Mouse (Mus musculus): ENCODE measurements around the gene Tpm1.

- TF ChIP-seq CTCF (IDR thresholded peaks at IDR 0.05; ENCODE audit: low read depth, low read length) (no peak), POLR2A (IDR thresholded peaks at IDR 0.05; ENCODE audit: borderline replicate concordance, low read depth, low read length) (no peak)
Observed at GRCm38 (mm10) chr9:67020063-67020462, 29.1 kb downstream of the Tpm1 start.

Measured in bone marrow macrophage, adult 2 months (primary cell).